Mouse (Mus musculus) midbrain, embryonic 15.5 days (tissue): ENCODE data around the gene Dennd1a. TPM values are rescaled to one million over a fixed set of nuclear protein-coding genes. Genes with fewer than 3 reads are reported as not detected.
A peak's percentile ranks its signal among the peaks of the same experiment; 100 is the strongest.

Experiments used
- ATAC-seq: fragments of 200-750 bp; cut with Nextera tagmentation; replicated peaks from 2 replicates; pipeline ENCODE4 v1.8.0; 2017; ENCODE audit warnings: moderate TSS enrichment
- H3K27ac ChIP-seq: fragments of 300-500 bp; sonication (generic); 2 replicates; pipeline ENCODE4 v1.5.1; 2015; ENCODE audit warnings: mild to moderate bottlenecking, inconsistent platforms
- H3K27me3 ChIP-seq: fragments of 300-500 bp; sonication (generic); replicated peaks from 2 replicates; pipeline ENCODE4 v1.6.1; 2015; ENCODE audit warnings: inconsistent platforms
- H3K36me3 ChIP-seq: fragments of 300-500 bp; sonication (generic); replicated peaks from 2 replicates; pipeline ENCODE4 v1.6.1; 2015; ENCODE audit warnings: inconsistent platforms
- H3K4me1 ChIP-seq: fragments of 300-500 bp; sonication (generic); 2 replicates; pipeline ENCODE4 v1.6.1; 2015; ENCODE audit warnings: inconsistent platforms
- H3K4me2 ChIP-seq: fragments of 300-500 bp; sonication (generic); 2 replicates; pipeline ENCODE4 v1.6.1; 2015; ENCODE audit warnings: inconsistent platforms, mild to moderate bottlenecking, moderate library complexity
- H3K4me3 ChIP-seq: fragments of 300-500 bp; sonication (generic); 2 replicates; pipeline ENCODE4 v1.5.1; 2015; ENCODE audit warnings: mild to moderate bottlenecking, inconsistent platforms
- H3K9ac ChIP-seq: fragments of 300-500 bp; sonication (generic); 2 replicates; pipeline ENCODE4 v1.6.1; 2015; ENCODE audit warnings: mild to moderate bottlenecking, inconsistent platforms
- H3K9me3 ChIP-seq: fragments of 300-500 bp; sonication (generic); 2 replicates; pipeline ENCODE4 v1.6.1; 2016; ENCODE audit warnings: inconsistent platforms
- WGBS: fragments of 180-500 bp; shearing (Covaris S2); methylation state at CpG from one replicate; pipeline ENCODE4 v1.1.7; 2015; ENCODE audit warnings: mixed read lengths; 5-methylcytosine and 5-hydroxymethylcytosine counted together
- polyA plus RNA-seq: library from polyadenylated mRNA; unstranded; fragments of >200 nt; fragmentation: Nextera tagmentation; extraction: Ambion mirVana; gene quantifications from 2 replicates; pipeline ENCODE4 v1.2.1, GENCODE M21; 2015

Gene Dennd1a
- polyA plus RNA-seq, 1 experiment from 2014 or later = 26.1 TPM

DNA sequence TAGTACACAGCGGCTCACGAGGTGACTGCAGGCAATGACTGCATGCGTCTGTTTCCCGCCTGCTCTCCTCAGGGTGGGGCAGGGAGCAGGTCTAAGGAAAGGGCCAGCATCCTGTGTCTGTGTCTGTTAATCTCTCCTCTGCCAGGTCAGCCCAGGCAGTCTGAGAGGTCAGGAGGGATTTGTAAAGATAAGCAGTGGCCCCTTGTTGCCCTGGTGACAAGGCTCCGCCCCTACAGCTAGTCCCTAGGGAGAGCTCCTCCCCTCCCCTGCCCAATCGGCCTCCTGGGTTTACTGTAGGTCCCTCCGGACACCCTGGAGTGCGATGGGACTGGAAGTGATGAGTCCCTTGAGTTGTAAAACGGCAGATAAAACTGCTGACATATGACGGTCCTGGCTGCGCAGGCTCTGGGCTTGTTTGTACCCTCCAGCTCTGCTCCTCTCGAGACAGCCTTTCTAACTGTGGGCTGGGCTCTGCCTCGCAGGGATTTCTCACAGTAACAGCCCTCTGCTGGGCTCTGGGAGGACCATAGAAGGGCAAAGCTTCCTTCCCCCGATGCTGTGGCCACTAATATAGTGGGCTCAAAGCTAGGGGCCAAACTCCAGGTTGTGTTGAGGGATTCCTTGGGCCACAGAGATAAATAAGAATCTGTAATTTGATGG, 506.8 kb downstream of the Dennd1a start:
- peak overlapping the region; percentile 40 for H3K4me2 ChIP-seq
- peak overlapping the region; percentile 8; the same call in 1 of the 2 replicates for H3K4me3 ChIP-seq
- no peaks in the 10 kb centered on the region for H3K9me3 ChIP-seq
- peaks cover 50% of the 10 kb centered on the region for H3K4me1 ChIP-seq
- H3K27me3 ChIP-seq = no peaks in the 10 kb centered on the region
- no peak overlapping the region for H3K9ac ChIP-seq
- 0 out of 2 replicates have a peak, but pooled peaks have one; percentile 11 for ATAC-seq
- 1% methylated on average over 14 of the region's 14 CpGs for WGBS
- no peaks in the 10 kb centered on the region for H3K36me3 ChIP-seq
- 0 out of 2 replicates have a peak overlapping the region, but pooled peaks have one; percentile 21 for H3K27ac ChIP-seq

DNA sequence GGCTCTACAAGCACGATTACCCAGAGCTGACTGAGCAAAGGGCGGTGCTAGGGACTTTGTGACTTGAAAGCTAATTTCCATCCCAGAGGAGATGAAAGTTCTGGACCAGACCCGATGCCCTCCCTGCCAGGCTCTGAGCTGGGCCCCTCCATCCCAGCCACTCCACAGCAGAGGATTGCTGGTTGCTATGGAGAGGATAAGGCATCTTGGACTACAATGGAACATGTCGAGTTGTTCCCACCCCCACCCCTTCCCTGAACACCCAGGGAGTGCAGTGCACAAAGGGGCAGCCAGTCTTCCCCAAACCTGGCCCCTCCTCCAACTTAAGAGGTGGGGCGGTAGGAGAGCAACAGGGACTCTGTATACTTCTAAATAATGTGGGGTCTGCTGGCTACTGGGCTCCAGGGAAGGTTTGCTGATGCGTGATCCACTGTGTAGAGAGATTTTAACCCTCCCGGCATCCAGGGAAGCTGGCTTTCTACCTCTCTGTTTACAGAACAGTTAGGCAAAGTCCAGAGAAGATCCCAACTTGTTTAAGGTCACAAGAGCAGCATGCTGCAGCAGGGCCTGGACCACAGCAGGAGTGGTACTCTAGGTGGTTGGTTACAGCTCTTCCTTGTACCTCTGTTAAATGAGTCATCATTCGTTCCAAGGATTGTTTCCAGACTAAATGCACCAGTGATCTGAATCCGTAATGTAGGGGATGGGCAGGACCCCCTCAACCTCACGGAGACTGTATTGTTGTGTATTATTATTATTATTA, 509.1 kb downstream of the Dennd1a start:
- Histone ChIP-seq H3K27me3 (no peaks in the 10 kb centered on the region), H3K36me3 (no peaks in the 10 kb centered on the region), H3K4me3 (0 out of 2 replicates have a peak overlapping the region, but pooled peaks have one; percentile 2), H3K9ac (no peak overlapping the region), H3K9me3 (no peaks in the 10 kb centered on the region), H3K27ac (peak overlapping the region; percentile 56), H3K4me1 (peaks cover 50% of the 10 kb centered on the region), H3K4me2 (peak overlapping the region; percentile 42; the same call in 1 of the 2 replicates)
- 8% methylated on average over 10 of the region's 10 CpGs for whole genome bisulfite sequencing
- peak; percentile 78 for ATAC-seq

DNA sequence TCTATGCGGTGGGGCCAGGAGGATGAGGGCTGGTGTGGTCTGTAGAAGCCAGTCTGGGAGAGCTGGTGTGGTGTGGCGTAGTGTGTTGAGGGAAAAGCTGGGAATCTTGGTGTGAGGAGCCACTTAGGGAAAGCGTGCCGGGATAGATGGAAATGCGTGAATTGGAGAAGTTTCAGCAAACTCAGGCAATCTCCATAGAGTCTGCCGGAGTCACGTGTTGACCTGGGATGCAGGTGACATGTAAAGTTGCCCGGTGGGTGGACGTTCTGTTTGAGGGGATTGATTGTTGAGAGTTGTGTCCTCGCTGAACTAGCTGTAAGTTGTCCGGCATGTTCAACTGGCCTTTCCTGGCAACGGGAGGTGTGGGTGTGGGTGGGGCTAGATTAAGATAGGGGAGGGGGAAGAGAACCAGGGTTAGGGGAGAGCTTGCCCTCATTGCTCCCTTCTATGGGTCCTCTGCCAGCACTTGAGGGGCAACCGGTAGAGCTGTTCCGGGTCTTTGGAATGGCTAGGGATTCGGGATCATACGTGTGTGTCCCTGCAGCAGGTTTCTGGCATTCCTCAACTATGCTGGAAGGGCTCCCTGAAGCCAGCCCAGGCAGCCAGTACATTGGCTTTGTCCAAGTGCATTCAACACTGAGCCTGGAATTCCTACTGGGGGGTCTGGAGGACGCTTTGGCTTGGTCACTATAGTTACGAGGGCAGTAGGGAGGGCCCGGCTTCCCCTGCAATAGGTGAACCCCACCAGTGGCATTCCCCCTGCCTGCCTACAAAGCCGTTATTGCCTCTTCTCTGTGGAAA, 510.4 kb downstream of the Dennd1a start:
- H3K4me2 ChIP-seq = peak overlapping the region; percentile 42
- H3K27me3 ChIP-seq = no peaks in the 10 kb centered on the region
- no peaks in the 10 kb centered on the region for H3K9me3 ChIP-seq
- 6% methylated on average over 20 of the region's 20 CpGs for WGBS
- peaks cover 50% of the 10 kb centered on the region for H3K4me1 ChIP-seq
- H3K4me3 ChIP-seq = peak overlapping the region; percentile 33
- no peak for ATAC-seq
- H3K36me3 ChIP-seq = no peaks in the 10 kb centered on the region
- peak overlapping the region; percentile 35 for H3K27ac ChIP-seq
- peak overlapping the region; percentile 31; the same call in 1 of the 2 replicates for H3K9ac ChIP-seq

DNA sequence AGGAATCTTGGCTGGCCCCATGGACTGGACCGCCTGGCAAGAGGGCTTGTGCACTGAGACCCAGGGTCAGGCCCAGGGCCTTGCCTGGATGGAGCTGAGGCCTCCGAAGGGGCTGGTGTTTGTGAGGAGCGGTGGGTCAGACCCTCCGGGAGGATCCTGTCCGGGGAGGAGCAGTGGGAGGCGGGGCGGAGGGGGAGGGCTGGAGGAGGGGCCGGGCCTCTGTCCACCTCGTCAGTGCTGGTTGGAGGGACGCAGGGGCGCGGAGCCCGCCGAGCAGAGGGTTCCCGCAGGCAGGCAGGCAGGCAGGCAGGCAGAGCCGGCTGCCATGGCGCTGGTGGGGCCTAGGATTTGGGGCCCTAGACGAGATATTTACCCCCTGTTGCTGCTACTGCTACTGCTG, 511.2 kb downstream of the Dennd1a start, which contains the start of gene Crb2:
Gene Crb2 (plus strand): TSS at position 234 of the 400 bp plus-strand sequence.
- Histone ChIP-seq H3K4me3 (peak within 1 kb of the TSS; percentile 33), H3K4me2 (peak within 1 kb of the TSS; percentile 42), H3K9ac (peak within 1 kb of the TSS; percentile 31), H3K27ac (peak within 1 kb of the TSS; percentile 35), H3K4me1 (peaks cover 53% of the 10 kb centered on the region), H3K36me3 (no peaks in the 10 kb centered on the region), H3K9me3 (no peaks in the 10 kb centered on the region), H3K27me3 (no peaks in the 10 kb centered on the region)
- WGBS = 4% methylated on average over 18 of the region's 18 CpGs
- ATAC-seq = 0 out of 2 replicates have a peak, but pooled peaks have one; percentile 1

DNA sequence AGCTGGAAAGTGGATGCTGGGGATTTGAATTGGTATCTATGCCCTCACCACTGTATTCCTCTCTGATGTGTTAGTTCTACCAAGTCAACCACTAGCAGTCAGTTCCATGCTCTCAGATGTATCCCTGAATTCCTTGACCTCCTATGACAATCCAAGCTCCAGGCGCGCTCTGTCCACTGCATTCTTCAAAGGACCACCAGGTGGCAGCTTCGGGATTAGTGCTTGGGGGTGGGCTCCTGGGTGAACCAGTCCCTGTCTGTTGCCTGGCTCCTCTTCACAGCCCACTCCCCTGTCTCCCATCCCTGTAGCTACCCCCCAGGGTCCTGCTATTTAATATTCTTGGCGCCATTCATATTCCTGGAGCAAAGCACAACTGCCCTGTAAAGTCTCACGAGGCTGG, 512.6 kb downstream of the Dennd1a start:
- Histone ChIP-seq H3K27ac (no peak overlapping the region), H3K9ac (no peak overlapping the region), H3K27me3 (0 out of 2 replicates have a peak, but pooled peaks cover 3% of the 10 kb centered on the region), H3K4me3 (no peak overlapping the region), H3K36me3 (no peaks in the 10 kb centered on the region), H3K9me3 (no peaks in the 10 kb centered on the region), H3K4me2 (no peak overlapping the region), H3K4me1 (peaks cover 41% of the 10 kb centered on the region)
- ATAC-seq = no peak
- WGBS = 5% methylated on average over 5 of the region's 5 CpGs

DNA sequence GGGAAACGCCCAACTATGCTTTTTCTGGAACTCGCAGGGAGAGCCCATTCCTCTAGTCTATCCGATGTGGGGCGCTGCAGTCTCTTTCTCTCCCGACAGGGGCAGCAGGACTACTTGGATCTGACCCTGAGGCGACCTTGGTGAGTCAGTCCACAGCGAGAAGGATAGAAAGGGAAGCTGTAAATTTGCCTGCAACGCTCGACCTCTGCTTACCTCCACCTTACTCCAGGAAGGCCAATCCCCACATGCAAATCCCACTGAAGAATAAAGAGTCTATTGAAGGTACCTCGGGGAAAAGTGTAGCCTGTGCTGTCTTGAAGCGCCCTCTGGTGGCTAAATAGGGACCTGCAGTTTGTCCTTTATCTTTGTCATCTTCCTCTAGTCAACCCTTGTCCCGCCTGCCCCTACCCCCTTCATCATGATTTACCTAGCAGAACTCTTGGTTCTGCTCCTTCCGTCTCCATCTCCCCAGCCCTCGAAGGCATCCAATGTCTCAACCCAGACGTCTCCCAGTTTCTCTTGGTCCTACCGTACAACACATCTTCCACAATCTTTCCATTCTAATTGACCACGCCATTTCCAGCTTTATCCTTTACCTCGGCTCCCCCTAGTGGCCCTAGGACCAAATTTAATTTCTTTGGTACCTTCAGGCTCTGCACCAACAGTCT, 515.4 kb downstream of the Dennd1a start:
- Histone ChIP-seq H3K4me3 (peak overlapping the region; percentile 37), H3K9me3 (no peaks in the 10 kb centered on the region), H3K4me2 (peak overlapping the region; percentile 54), H3K36me3 (no peaks in the 10 kb centered on the region), H3K9ac (peak overlapping the region; percentile 42; the same call in 1 of the 2 replicates), H3K4me1 (peaks cover 38% of the 10 kb centered on the region), H3K27me3 (0 out of 2 replicates have a peak, but pooled peaks cover 3% of the 10 kb centered on the region), H3K27ac (peak overlapping the region; percentile 61; the same call in 1 of the 2 replicates)
- peak; percentile 65 for ATAC-seq
- WGBS = 2% methylated on average over 18 of the region's 18 CpGs

DNA sequence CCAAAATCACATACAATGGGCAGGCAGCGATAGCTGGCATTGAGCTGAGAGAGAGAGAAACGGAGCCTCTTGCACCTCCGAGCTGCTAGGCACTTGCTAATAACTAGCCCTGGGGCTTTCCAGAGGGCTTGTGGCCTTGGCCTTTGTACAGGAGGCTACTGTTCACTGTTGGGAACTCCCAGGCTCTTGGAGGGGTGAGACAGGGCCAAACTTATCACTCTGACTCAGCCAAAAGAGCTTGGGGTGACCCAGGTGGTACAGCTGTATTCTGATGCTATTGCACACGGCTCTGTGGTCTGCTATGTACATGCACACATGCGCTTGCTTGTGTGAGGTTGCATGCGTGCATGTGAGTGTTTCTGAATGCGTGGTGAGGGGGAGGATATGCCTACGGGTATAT, 517.4 kb downstream of the Dennd1a start:
- Histone ChIP-seq H3K4me2 (no peak overlapping the region), H3K27me3 (0 out of 2 replicates have a peak, but pooled peaks cover 3% of the 10 kb centered on the region), H3K27ac (no peak overlapping the region), H3K4me1 (peaks cover 44% of the 10 kb centered on the region), H3K36me3 (no peaks in the 10 kb centered on the region), H3K9me3 (no peaks in the 10 kb centered on the region), H3K9ac (no peak overlapping the region), H3K4me3 (no peak overlapping the region)
- ATAC-seq = no peak
- 80% methylated on average over 8 of the region's 8 CpGs for WGBS

DNA sequence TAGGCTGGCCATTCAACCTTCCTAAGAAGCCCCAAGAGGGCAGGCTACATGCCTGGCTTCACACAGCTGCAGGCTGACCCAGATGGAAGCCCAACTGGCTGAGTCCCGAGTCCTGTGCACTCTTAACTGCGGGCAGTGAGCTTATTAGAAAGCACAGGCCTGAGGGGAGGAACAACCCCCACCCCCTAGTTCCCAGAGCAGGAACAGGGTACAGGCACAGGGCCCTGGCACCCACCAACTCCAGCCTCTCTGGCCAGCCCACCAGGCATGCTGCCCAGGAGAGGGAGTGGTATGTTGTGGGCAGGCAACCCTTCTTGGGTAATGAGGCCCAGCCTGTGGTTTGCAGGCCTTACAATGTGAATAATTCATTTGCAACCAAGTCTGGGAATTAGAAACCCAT, 518.3 kb downstream of the Dennd1a start:
- H3K36me3 ChIP-seq = no peaks in the 10 kb centered on the region
- H3K4me3 ChIP-seq = no peak overlapping the region
- H3K27me3 ChIP-seq = 0 out of 2 replicates have a peak, but pooled peaks cover 3% of the 10 kb centered on the region
- no peak overlapping the region for H3K9ac ChIP-seq
- H3K27ac ChIP-seq = 0 out of 2 replicates have a peak overlapping the region, but pooled peaks have one; percentile 34
- H3K4me2 ChIP-seq = no peak overlapping the region
- ATAC-seq = 0 out of 2 replicates have a peak, but pooled peaks have one; percentile 13
- H3K4me1 ChIP-seq = peaks cover 44% of the 10 kb centered on the region
- WGBS = 31% methylated on average over 2 of the region's 2 CpGs
- H3K9me3 ChIP-seq = no peaks in the 10 kb centered on the region

DNA sequence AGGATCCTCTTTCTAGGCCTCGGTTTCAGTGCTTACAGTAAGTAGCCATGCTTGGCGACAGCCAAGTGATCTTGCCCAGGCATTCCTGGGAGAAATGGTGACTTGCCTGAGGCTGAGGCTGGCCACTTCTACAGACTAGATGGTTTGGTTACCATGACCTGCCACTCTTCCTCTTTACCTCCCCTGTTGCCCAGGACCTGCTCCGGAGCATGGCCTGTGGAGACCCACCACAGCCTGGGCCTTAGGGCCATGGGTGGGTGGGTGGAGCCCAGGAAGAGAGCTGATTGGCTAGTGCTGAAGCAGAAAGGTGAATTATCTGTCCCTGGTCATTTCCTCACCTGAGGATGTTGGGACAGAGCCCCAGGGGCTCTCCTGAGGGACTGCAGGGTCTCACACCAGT, 519.5 kb downstream of the Dennd1a start:
- Histone ChIP-seq H3K36me3 (no peaks in the 10 kb centered on the region), H3K9me3 (no peaks in the 10 kb centered on the region), H3K4me3 (no peak overlapping the region), H3K4me1 (peaks cover 44% of the 10 kb centered on the region), H3K27me3 (0 out of 2 replicates have a peak, but pooled peaks cover 3% of the 10 kb centered on the region), H3K9ac (no peak overlapping the region), H3K27ac (no peak overlapping the region), H3K4me2 (no peak overlapping the region)
- no peak for ATAC-seq
- WGBS = 57% methylated on average over 3 of the region's 3 CpGs

DNA sequence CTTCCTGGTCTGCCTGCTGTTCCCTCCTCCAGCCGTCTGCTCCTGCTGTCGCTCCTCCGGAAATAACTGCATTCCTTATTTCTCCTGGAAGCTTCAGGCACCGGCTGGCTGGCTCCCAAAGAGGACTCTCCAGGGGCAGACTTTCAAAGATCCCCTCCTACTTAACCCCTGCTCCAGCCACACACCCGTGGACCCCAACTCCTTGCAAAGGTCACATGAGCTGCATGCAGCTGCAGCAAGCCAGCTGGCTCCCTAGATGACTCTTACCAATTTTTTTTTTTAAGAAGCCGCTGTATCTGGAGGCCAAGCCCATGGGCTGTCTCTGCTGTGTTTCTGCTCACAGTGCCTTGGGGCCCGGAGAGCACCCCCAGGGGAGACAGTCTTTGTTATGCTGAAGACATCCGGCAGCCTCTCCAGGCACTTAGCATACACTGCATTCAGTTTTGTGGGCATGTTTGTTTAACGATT, 520.1 kb downstream of the Dennd1a start:
- peaks cover 44% of the 10 kb centered on the region for H3K4me1 ChIP-seq
- no peak for ATAC-seq
- 2% methylated on average over 9 of the region's 9 CpGs for WGBS
- H3K27me3 ChIP-seq = 0 out of 2 replicates have a peak, but pooled peaks cover 3% of the 10 kb centered on the region
- H3K27ac ChIP-seq = no peak overlapping the region; the same call in 1 of the 2 replicates
- H3K36me3 ChIP-seq = no peaks in the 10 kb centered on the region
- H3K9me3 ChIP-seq = no peaks in the 10 kb centered on the region
- H3K4me2 ChIP-seq = no peak overlapping the region
- H3K9ac ChIP-seq = no peak overlapping the region
- no peak overlapping the region for H3K4me3 ChIP-seq
